Mouse (Mus musculus) kidney, adult 2 months (tissue): Measurements from ENCODE around the gene Zfp386. TPM values are rescaled to one million over a fixed set of nuclear protein-coding genes. Genes with fewer than 3 reads are reported as not detected.
A peak's percentile ranks its signal among the peaks of the same experiment; 100 is the strongest.

ENCODE experiments used
- DNase-seq: peaks from one replicate; pipeline ENCODE4 v3.0.0; 2021
- H3K27ac ChIP-seq: fragments of 200-500 bp; 2 replicates; pipeline ENCODE4 v1.5.1; 2012; ENCODE audit warnings: low read depth, low read length, control low read depth, inconsistent platforms; ENCODE audit not compliant: insufficient read depth
- H3K27me3 ChIP-seq: fragments of 200-500 bp; replicated peaks from 2 replicates; pipeline ENCODE4 v1.6.1; 2012; ENCODE audit warnings: mild to moderate bottlenecking, moderate library complexity, low read length, inconsistent platforms; ENCODE audit not compliant: control insufficient read depth, insufficient read depth
- H3K36me3 ChIP-seq: fragments of 200-500 bp; 2 replicates; pipeline ENCODE4 v1.6.1; 2012; ENCODE audit warnings: mild to moderate bottlenecking, moderate library complexity, low read length, inconsistent platforms; ENCODE audit not compliant: control insufficient read depth, insufficient read depth
- H3K4me1 ChIP-seq: fragments of 200-500 bp; 2 replicates; pipeline ENCODE4 v1.6.1; 2011; ENCODE audit warnings: low read length; ENCODE audit not compliant: control insufficient read depth, insufficient read depth
- H3K4me3 ChIP-seq: fragments of 200-500 bp; 2 replicates; pipeline ENCODE4 v1.5.1; 2011; ENCODE audit warnings: mild to moderate bottlenecking, low read depth, low read length, control low read depth; ENCODE audit not compliant: insufficient read depth
- CTCF ChIP-seq: fragments of 200-500 bp; conservative IDR thresholded peaks from 2 replicates; pipeline ENCODE4 v1.5.1; 2011; ENCODE audit warnings: low read depth, mild to moderate bottlenecking, control low read depth, low read length, moderate library complexity, mixed read lengths; ENCODE audit not compliant: insufficient read depth, insufficient read length
- POLR2A ChIP-seq: fragments of 200-500 bp; IDR thresholded peaks from one replicate; pipeline ENCODE4 v1.6.1; 2011; ENCODE audit warnings: low read depth, low read length, control low read depth
- WGBS: fragments of 180-500 bp; shearing (Covaris S2); methylation state at CpG from one replicate; pipeline ENCODE4 v1.1.7; 2018; 5-methylcytosine and 5-hydroxymethylcytosine counted together
- polyA plus RNA-seq: library from polyadenylated mRNA; depleted of rRNA; stranded (reverse); fragments of >200 nt; gene quantifications from 2 replicates; pipeline ENCODE4 v1.2.3, GENCODE M21; 2012

Zfp386 gene
- polyA plus RNA-seq, 1 experiment, result 6.6 TPM

DNA sequence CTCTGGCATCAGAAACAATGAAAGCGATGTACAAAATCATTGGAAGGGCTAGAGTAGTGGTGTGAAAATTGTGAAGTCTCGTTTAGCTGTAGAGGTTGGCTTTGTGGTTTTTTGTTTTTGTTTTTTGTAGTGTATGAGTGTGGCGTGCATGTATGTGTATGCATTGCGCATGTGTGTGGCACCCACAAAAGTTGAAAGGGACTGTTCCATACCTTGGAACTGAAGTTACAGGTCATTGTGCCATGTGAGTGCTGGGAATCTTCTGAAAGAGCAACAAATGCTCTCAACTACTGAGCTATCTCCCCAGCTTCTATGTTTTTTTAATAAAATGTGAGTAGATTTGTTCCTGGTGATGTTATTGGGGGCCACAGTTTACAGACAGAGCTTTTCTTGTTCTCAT is 15.5 kb downstream of the Zfp386 start:
- Histone ChIP-seq H3K36me3 (peaks cover 20% of the 10 kb centered on the region), H3K4me1 (no peaks in the 10 kb centered on the region), H3K27ac (no peak overlapping the region), H3K4me3 (no peak overlapping the region), H3K27me3 (no peaks in the 10 kb centered on the region)
- no peak for TF ChIP-seq CTCF
- TF ChIP-seq POLR2A, result no peak
- DNase-seq, result no peak
- 98% methylated on average over 4 of the region's 4 CpGs for WGBS

DNA sequence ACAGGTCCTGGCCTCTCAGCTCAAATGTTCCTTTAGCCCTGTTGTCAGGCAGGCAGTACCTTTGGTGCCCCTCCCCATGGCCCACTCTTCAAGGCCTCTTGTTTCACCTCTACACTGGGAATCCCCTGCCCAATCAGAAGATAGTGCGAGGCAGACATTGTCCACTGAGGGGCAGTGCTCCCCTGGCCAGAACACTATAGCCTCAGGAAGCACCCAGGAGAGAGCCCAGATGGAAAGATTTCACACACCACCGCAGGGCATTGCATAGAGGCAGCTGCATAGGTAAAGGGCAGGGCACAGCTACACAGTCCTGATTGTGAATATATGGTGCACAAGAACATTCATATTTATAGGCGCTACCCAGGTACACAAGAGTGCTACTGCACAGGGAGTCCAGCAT is 23.5 kb downstream of the Zfp386 start:
- Histone ChIP-seq H3K27me3 (no peaks in the 10 kb centered on the region), H3K4me3 (no peak overlapping the region), H3K36me3 (no peaks in the 10 kb centered on the region), H3K27ac (no peak overlapping the region), H3K4me1 (no peaks in the 10 kb centered on the region)
- peak; percentile 36 for TF ChIP-seq CTCF
- no peak for TF ChIP-seq POLR2A
- WGBS, result 21% methylated on average over 3 of the region's 3 CpGs
- peak; percentile 5 for DNase-seq

- Histone ChIP-seq H3K4me1 (no peaks in the 10 kb centered on the region), H3K27me3 (peaks cover 3% of the 10 kb centered on the region), H3K27ac (no peak within 1 kb of the TSS), H3K36me3 (no peaks in the 10 kb centered on the region), H3K4me3 (peak within 1 kb of the TSS; percentile 51)
- peak; percentile 8 for DNase-seq
- 6% methylated on average over 33 of the region's 33 CpGs for WGBS
- TF ChIP-seq CTCF (no peak), POLR2A (no peak)
Measured at GRCm38 (mm10) chr12:116077074-116077854, 29.7 kb downstream of the Zfp386 start, which contains the start of gene Vipr2. TSS of gene Vipr2 (plus strand) at chr12:116077726.

DNA sequence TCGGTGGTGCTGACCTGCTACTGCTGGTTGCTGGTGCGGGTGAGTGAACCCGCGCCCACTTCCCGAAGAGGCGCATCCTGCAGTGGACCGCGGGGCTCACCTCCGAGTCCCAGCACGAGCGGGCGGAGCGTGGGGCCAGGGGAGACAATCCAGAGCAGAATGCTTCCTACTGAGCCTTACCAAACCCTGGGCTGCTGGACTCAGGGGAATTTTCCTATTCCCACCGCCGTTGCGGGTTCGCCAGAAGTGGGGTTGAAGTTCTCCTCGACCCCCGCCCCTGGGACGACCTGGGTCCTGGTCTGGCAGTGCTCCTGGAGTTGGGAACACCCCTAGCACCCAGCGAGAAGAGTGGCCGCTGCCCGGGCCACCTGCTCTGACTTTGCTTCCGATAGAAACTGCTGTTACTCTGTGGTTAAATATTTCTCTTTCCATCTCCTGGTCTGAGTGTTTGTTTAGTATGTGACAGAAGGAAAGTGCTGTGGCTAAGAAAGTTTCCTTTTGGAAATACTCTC is 30.4 kb downstream of the Zfp386 start:
- DNase-seq, result no peak
- WGBS, result 1% methylated on average over 24 of the region's 24 CpGs
- TF ChIP-seq POLR2A, result no peak
- TF ChIP-seq CTCF, result no peak
- no peaks in the 10 kb centered on the region for H3K4me1 ChIP-seq
- peak overlapping the region; percentile 51 for H3K4me3 ChIP-seq
- H3K27ac ChIP-seq, result no peak overlapping the region
- H3K27me3 ChIP-seq, result peaks cover 3% of the 10 kb centered on the region
- H3K36me3 ChIP-seq, result no peaks in the 10 kb centered on the region

DNA sequence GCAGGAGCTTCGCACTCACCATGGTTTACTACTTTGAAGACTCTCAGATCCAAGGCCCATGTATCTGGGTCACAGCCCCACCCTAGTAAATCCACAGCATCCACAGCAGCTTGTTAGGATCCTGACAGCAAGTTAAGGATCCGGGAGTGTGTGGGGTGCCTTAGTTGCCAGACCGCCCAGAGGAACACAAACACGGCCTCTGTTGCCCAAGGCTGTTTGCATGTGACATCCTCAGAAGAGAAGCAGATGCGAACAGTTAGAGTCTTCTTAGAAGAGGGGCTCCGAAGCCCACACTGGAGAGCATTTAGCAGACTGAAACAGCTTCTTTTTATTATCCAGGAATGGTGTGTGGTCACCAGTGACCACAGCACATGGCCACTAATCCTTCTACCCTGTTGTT is 35.6 kb downstream of the Zfp386 start:
- WGBS, result 75% methylated on average over 6 of the region's 6 CpGs
- Histone ChIP-seq H3K4me1 (no peaks in the 10 kb centered on the region), H3K27ac (no peak overlapping the region), H3K36me3 (no peaks in the 10 kb centered on the region), H3K4me3 (no peak overlapping the region), H3K27me3 (no peaks in the 10 kb centered on the region)
- TF ChIP-seq POLR2A, result no peak
- TF ChIP-seq CTCF, result no peak
- no peak for DNase-seq

DNA sequence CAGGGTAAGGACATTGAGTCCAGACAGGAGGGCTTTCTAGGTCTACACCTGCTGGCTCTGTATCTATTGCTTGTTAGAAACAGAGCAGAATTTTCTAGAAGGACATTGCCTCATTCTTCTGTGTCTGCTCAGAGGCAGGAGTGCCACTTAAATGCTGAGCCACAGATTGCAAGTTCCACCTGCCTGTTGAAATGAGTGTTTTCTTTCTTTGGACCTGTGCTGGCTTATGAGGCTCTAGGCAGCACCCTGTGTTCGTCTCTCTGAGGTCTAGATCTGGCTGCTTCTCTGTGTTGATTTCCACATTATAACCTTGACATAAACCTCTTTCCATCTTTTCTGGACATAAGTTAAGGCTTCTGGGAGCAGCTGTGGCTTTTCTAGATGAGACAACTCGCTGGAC is 36.8 kb downstream of the Zfp386 start:
- no peak overlapping the region for H3K4me3 ChIP-seq

DNA sequence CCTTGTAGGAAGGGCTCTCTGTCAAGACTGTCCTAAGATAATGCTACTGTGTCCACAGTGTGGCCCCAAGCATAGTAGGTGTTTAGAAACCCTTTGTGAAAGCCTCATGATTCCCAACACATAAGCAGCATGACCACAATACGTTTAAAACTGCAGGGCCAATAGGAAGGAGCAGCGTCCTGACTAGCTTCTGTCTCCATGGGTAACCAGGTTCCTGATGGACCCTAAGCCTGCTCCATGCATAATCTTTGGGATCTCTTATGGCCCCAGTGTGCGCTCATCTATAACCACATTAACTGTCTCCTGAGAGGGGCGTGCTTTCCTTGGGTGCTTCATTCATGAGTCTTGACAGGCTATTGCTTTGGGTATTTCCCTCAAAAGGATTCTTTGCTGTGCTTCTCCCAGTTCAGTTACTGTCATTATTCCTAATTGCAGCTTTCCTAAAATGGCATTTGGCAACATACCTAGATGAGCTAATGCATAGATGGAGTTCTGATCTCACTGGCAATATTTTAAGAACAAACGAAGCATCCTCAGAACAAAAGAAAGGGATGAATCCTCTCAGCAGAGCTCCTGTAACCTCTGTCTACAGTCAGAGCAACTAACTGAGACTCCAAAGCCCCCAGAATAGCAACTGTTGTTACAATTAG is 39.6 kb downstream of the Zfp386 start:
- Histone ChIP-seq H3K27me3 (no peaks in the 10 kb centered on the region), H3K27ac (no peak overlapping the region), H3K4me3 (no peak overlapping the region), H3K4me1 (no peaks in the 10 kb centered on the region), H3K36me3 (no peaks in the 10 kb centered on the region)
- no peak for DNase-seq
- 83% methylated on average over 5 of the region's 5 CpGs for WGBS
- TF ChIP-seq CTCF (no peak), POLR2A (no peak)

More for the DNA sequence above, 36.8 kb downstream of the Zfp386 start:
- no peaks in the 10 kb centered on the region for H3K36me3 ChIP-seq
- TF ChIP-seq POLR2A (no peak), CTCF (no peak)
- H3K27me3 ChIP-seq, result no peaks in the 10 kb centered on the region
- H3K27ac ChIP-seq, result no peak overlapping the region
- H3K4me1 ChIP-seq, result no peaks in the 10 kb centered on the region
- 68% methylated on average over 2 of the region's 2 CpGs for WGBS
- no peak for DNase-seq
